Mouse (Mus musculus): ENCODE data around the gene Mgat4d. TPM values are rescaled to one million over a fixed set of nuclear protein-coding genes. Genes with fewer than 3 reads are reported as not detected.
"Not testable (repeated sequence)": the region's sequence is repeated elsewhere in the genome, so short reads cannot be mapped to it uniquely, and the experiment has no call there.

Mgat4d gene
- polyA plus RNA-seq, 1 experiment from 2014 or later = not detected

- no peak overlapping the region for H3K4me3 ChIP-seq
- 86% methylated on average over 11 of the region's 11 CpGs for WGBS
- no peak for ATAC-seq (replicated peaks)
- no peak overlapping the region for H3K4me2 ChIP-seq (replicated peaks)
- H3K27ac ChIP-seq (replicated peaks) = no peak overlapping the region
- no peaks in the 10 kb centered on the region for H3K9me3 ChIP-seq
- H3K36me3 ChIP-seq = no peaks in the 10 kb centered on the region
- no peaks in the 10 kb centered on the region for H3K4me1 ChIP-seq
- no peak overlapping the region for H3K9ac ChIP-seq (replicated peaks)
- no peaks in the 10 kb centered on the region for H3K27me3 ChIP-seq
These were observed 78.0 kb downstream of the Mgat4d start for GRCm38 (mm10) chr8:83426104-83426759.

- H3K4me1 ChIP-seq = no peaks in the 10 kb centered on the region
- no peak overlapping the region for H3K4me3 ChIP-seq
- H3K9ac ChIP-seq (replicated peaks) = no peak overlapping the region
- no peak for ATAC-seq (replicated peaks)
- H3K4me2 ChIP-seq (replicated peaks) = no peak overlapping the region
- no peak overlapping the region for H3K27ac ChIP-seq (replicated peaks)
- no peaks in the 10 kb centered on the region for H3K27me3 ChIP-seq
- WGBS = 78% methylated on average over 7 of the region's 7 CpGs
- no peaks in the 10 kb centered on the region for H3K36me3 ChIP-seq
- H3K9me3 ChIP-seq = no peaks in the 10 kb centered on the region
These were observed 78.7 kb downstream of the Mgat4d start for GRCm38 (mm10) chr8:83426949-83427348.

GRCm38 (mm10) chr8:83428621-83429020, 80.3 kb downstream of the Mgat4d start:
- not testable (repeated sequence) for H3K27ac ChIP-seq (replicated peaks); H3K36me3 ChIP-seq; H3K9me3 ChIP-seq; H3K4me1 ChIP-seq; H3K4me3 ChIP-seq; H3K27me3 ChIP-seq; ATAC-seq (replicated peaks); H3K9ac ChIP-seq (replicated peaks); H3K4me2 ChIP-seq (replicated peaks)
- 88% methylated on average over 3 of the region's 3 CpGs for WGBS

- Histone ChIP-seq H3K27ac (replicated peaks) (no peak overlapping the region), H3K4me1 (no peaks in the 10 kb centered on the region), H3K9ac (replicated peaks) (no peak overlapping the region), H3K4me2 (replicated peaks) (no peak overlapping the region), H3K36me3 (peaks cover 14% of the 10 kb centered on the region; the same call in 1 of the 2 replicates), H3K27me3 (no peaks in the 10 kb centered on the region), H3K9me3 (no peaks in the 10 kb centered on the region), H3K4me3 (no peak overlapping the region)
- no peak for ATAC-seq (replicated peaks)
- 66% methylated on average over 4 of the region's 4 CpGs for WGBS
These were observed 80.8 kb downstream of the Mgat4d start for GRCm38 (mm10) chr8:83429071-83429524.

Other genes starting within 250 kb of the Mgat4d start
- gene Tbc1d9, start 183.1 kb upstream of the Mgat4d start, polyA plus RNA-seq (2015; fragmentation: Nextera tagmentation; extraction: Ambion mirVana) = 11.9 and 16.1 TPM in 2 replicates
- gene Gm10645, start 182.3 kb upstream of the Mgat4d start, polyA plus RNA-seq (2015; fragmentation: Nextera tagmentation; extraction: Ambion mirVana) = 5.5 and 8.1 TPM in 2 replicates
- 0.18 and 0.23 TPM in 2 replicates for gene Ucp1, start 58.1 kb upstream of the Mgat4d start, polyA plus RNA-seq (2015; fragmentation: Nextera tagmentation; extraction: Ambion mirVana)
- 28.3 and 29.9 TPM in 2 replicates for gene Elmod2, start 16.0 kb upstream of the Mgat4d start, polyA plus RNA-seq (2015; fragmentation: Nextera tagmentation; extraction: Ambion mirVana)
- gene Clgn, start 41.4 kb downstream of the Mgat4d start, polyA plus RNA-seq (2015; fragmentation: Nextera tagmentation; extraction: Ambion mirVana) = 6.2 and 6.3 TPM in 2 replicates
- gene Scoc, start 109.9 kb downstream of the Mgat4d start, polyA plus RNA-seq (2015; fragmentation: Nextera tagmentation; extraction: Ambion mirVana) = 208 and 220 TPM in 2 replicates
- 0.06 and 0.08 TPM in 2 replicates for gene Olfr370, start 187.3 kb downstream of the Mgat4d start, polyA plus RNA-seq (2015; fragmentation: Nextera tagmentation; extraction: Ambion mirVana)
- 327 and 356 TPM in 2 replicates for gene Ndufb7, start 218.2 kb downstream of the Mgat4d start, polyA plus RNA-seq (2015; fragmentation: Nextera tagmentation; extraction: Ambion mirVana)

All from forebrain, embryonic 15.5 days (tissue).